Mouse (Mus musculus): ENCODE measurements at regions not wholly inside any gene's neighbourhood (a gene's known extent, or its start where the extent isn't known, plus 50 kb on each side); places are given as distances from the start of the nearest gene placed in this dataset.
A peak's percentile ranks its signal among the peaks of the same experiment; 100 is the strongest.

- WGBS: 92% methylated on average over 3 of the region's 3 CpGs
- Histone ChIP-seq H3K27ac (no peak overlapping the region), H3K9me3 (no peaks in the 10 kb centered on the region), H3K4me1 (replicated peaks) (no peaks in the 10 kb centered on the region), H3K36me3 (no peaks in the 10 kb centered on the region), H3K4me3 (no peak overlapping the region), H3K27me3 (ENCODE audit: insufficient read depth, poor library complexity, severe bottlenecking) (no peaks in the 10 kb centered on the region)
- no peak for DNase-seq (ENCODE audit: low spot score)
Observed at GRCm38 (mm10) chr19:60408436-60408835, 59.7 kb downstream of the Prlhr start.

- no peak overlapping the region for H3K4me3 ChIP-seq
- no peaks in the 10 kb centered on the region for H3K36me3 ChIP-seq
- no peaks in the 10 kb centered on the region for H3K9me3 ChIP-seq
- H3K27me3 ChIP-seq (ENCODE audit: insufficient read depth, poor library complexity, severe bottlenecking): no peaks in the 10 kb centered on the region
- no peak for DNase-seq (ENCODE audit: low spot score)
- 87% methylated on average over 3 of the region's 3 CpGs for WGBS
- H3K4me1 ChIP-seq (replicated peaks): no peaks in the 10 kb centered on the region
- H3K27ac ChIP-seq: no peak overlapping the region
Observed at GRCm38 (mm10) chr19:60399425-60399824, 68.7 kb downstream of the Prlhr start.

GRCm38 (mm10) chr19:60397666-60398065 lies 70.4 kb downstream of the Prlhr start:
- no peaks in the 10 kb centered on the region for H3K36me3 ChIP-seq
- no peak overlapping the region for H3K27ac ChIP-seq
- no peak overlapping the region for H3K4me3 ChIP-seq
- no peaks in the 10 kb centered on the region for H3K27me3 ChIP-seq (ENCODE audit: insufficient read depth, poor library complexity, severe bottlenecking)
- no peak for DNase-seq (ENCODE audit: low spot score)
- H3K9me3 ChIP-seq: no peaks in the 10 kb centered on the region
- H3K4me1 ChIP-seq (replicated peaks): no peaks in the 10 kb centered on the region
- 84% methylated on average over 1 of the region's 1 CpGs for WGBS

- Histone ChIP-seq H3K4me1 (replicated peaks) (no peaks in the 10 kb centered on the region), H3K9me3 (no peaks in the 10 kb centered on the region), H3K27ac (no peak overlapping the region), H3K27me3 (ENCODE audit: insufficient read depth, poor library complexity, severe bottlenecking) (no peaks in the 10 kb centered on the region), H3K4me3 (no peak overlapping the region), H3K36me3 (no peaks in the 10 kb centered on the region)
- DNase-seq (ENCODE audit: low spot score): no peak
- 88% methylated on average over 5 of the region's 5 CpGs for WGBS
Observed at GRCm38 (mm10) chr19:60396604-60397003, 71.5 kb downstream of the Prlhr start.

GRCm38 (mm10) chr19:60386563-60387241 lies 81.4 kb downstream of the Prlhr start:
- H3K36me3 ChIP-seq: no peaks in the 10 kb centered on the region
- H3K4me1 ChIP-seq (replicated peaks): no peaks in the 10 kb centered on the region
- no peak overlapping the region for H3K27ac ChIP-seq
- no peak overlapping the region for H3K4me3 ChIP-seq
- no peaks in the 10 kb centered on the region for H3K27me3 ChIP-seq (ENCODE audit: insufficient read depth, poor library complexity, severe bottlenecking)
- 81% methylated on average over 3 of the region's 3 CpGs for WGBS
- no peak for DNase-seq (ENCODE audit: low spot score)
- no peaks in the 10 kb centered on the region for H3K9me3 ChIP-seq

- no peak overlapping the region for H3K27ac ChIP-seq
- WGBS: 82% methylated on average over 5 of the region's 5 CpGs
- H3K4me1 ChIP-seq (replicated peaks): no peaks in the 10 kb centered on the region
- DNase-seq (ENCODE audit: low spot score): no peak
- no peaks in the 10 kb centered on the region for H3K9me3 ChIP-seq
- H3K36me3 ChIP-seq: no peaks in the 10 kb centered on the region
- no peaks in the 10 kb centered on the region for H3K27me3 ChIP-seq (ENCODE audit: insufficient read depth, poor library complexity, severe bottlenecking)
- no peak overlapping the region for H3K4me3 ChIP-seq
Observed at GRCm38 (mm10) chr19:60384721-60385120, 83.4 kb downstream of the Prlhr start.

GRCm38 (mm10) chr19:60382661-60383060 lies 85.4 kb downstream of the Prlhr start:
- H3K4me3 ChIP-seq: no peak overlapping the region
- DNase-seq (ENCODE audit: low spot score): no peak
- H3K36me3 ChIP-seq: no peaks in the 10 kb centered on the region
- H3K4me1 ChIP-seq (replicated peaks): no peaks in the 10 kb centered on the region
- no peaks in the 10 kb centered on the region for H3K9me3 ChIP-seq
- H3K27me3 ChIP-seq (ENCODE audit: insufficient read depth, poor library complexity, severe bottlenecking): no peaks in the 10 kb centered on the region
- no peak overlapping the region for H3K27ac ChIP-seq

GRCm38 (mm10) chr19:60379030-60379605 lies 89.0 kb downstream of the Prlhr start:
- no peak overlapping the region for H3K4me3 ChIP-seq
- H3K4me1 ChIP-seq (replicated peaks): no peaks in the 10 kb centered on the region
- no peak overlapping the region for H3K27ac ChIP-seq
- no peaks in the 10 kb centered on the region for H3K9me3 ChIP-seq
- no peak for DNase-seq (ENCODE audit: low spot score)
- H3K36me3 ChIP-seq: no peaks in the 10 kb centered on the region
- no peaks in the 10 kb centered on the region for H3K27me3 ChIP-seq (ENCODE audit: insufficient read depth, poor library complexity, severe bottlenecking)
- WGBS: 89% methylated on average over 2 of the region's 2 CpGs

GRCm38 (mm10) chr19:60363988-60364599 lies 104.0 kb downstream of the Prlhr start:
- no peak overlapping the region for H3K27ac ChIP-seq

GRCm38 (mm10) chr19:60344911-60345310 lies 118.4 kb upstream of the Fam204a start:
- WGBS: 95% methylated on average over 12 of the region's 12 CpGs
- H3K27me3 ChIP-seq (ENCODE audit: insufficient read depth, poor library complexity, severe bottlenecking): no peaks in the 10 kb centered on the region
- DNase-seq (ENCODE audit: low spot score): no peak

More at GRCm38 (mm10) chr19:60363988-60364599, 104.0 kb downstream of the Prlhr start:
- no peaks in the 10 kb centered on the region for H3K9me3 ChIP-seq
- 75% methylated on average over 4 of the region's 4 CpGs for WGBS
- no peaks in the 10 kb centered on the region for H3K27me3 ChIP-seq (ENCODE audit: insufficient read depth, poor library complexity, severe bottlenecking)
- H3K4me3 ChIP-seq: no peak overlapping the region
- H3K4me1 ChIP-seq (replicated peaks): no peaks in the 10 kb centered on the region
- no peaks in the 10 kb centered on the region for H3K36me3 ChIP-seq
- DNase-seq (ENCODE audit: low spot score): no peak

GRCm38 (mm10) chr19:60341485-60341884 lies 115.0 kb upstream of the Fam204a start:
- Histone ChIP-seq H3K27ac (no peak overlapping the region), H3K36me3 (no peaks in the 10 kb centered on the region), H3K4me1 (replicated peaks) (no peaks in the 10 kb centered on the region), H3K4me3 (no peak overlapping the region), H3K27me3 (ENCODE audit: insufficient read depth, poor library complexity, severe bottlenecking) (no peaks in the 10 kb centered on the region), H3K9me3 (no peaks in the 10 kb centered on the region)
- DNase-seq (ENCODE audit: low spot score): peak; percentile 69
- WGBS: 15% methylated on average over 3 of the region's 3 CpGs

More at GRCm38 (mm10) chr19:60344911-60345310, 118.4 kb upstream of the Fam204a start:
- H3K27ac ChIP-seq: no peak overlapping the region
- no peaks in the 10 kb centered on the region for H3K36me3 ChIP-seq
- H3K4me1 ChIP-seq (replicated peaks): no peaks in the 10 kb centered on the region
- no peaks in the 10 kb centered on the region for H3K9me3 ChIP-seq
- no peak overlapping the region for H3K4me3 ChIP-seq

- WGBS: 89% methylated on average over 6 of the region's 6 CpGs
- Histone ChIP-seq H3K4me3 (no peak overlapping the region), H3K27ac (no peak overlapping the region), H3K4me1 (replicated peaks) (no peaks in the 10 kb centered on the region), H3K36me3 (no peaks in the 10 kb centered on the region), H3K27me3 (ENCODE audit: insufficient read depth, poor library complexity, severe bottlenecking) (no peaks in the 10 kb centered on the region), H3K9me3 (no peaks in the 10 kb centered on the region)
- DNase-seq (ENCODE audit: low spot score): no peak
Observed at GRCm38 (mm10) chr19:60340234-60340633, 113.7 kb upstream of the Fam204a start.

- H3K4me1 ChIP-seq (replicated peaks): no peaks in the 10 kb centered on the region
- no peaks in the 10 kb centered on the region for H3K36me3 ChIP-seq
- no peak overlapping the region for H3K4me3 ChIP-seq
- DNase-seq (ENCODE audit: low spot score): no peak
- WGBS: 79% methylated on average over 7 of the region's 7 CpGs
- no peaks in the 10 kb centered on the region for H3K27me3 ChIP-seq (ENCODE audit: insufficient read depth, poor library complexity, severe bottlenecking)
- H3K9me3 ChIP-seq: no peaks in the 10 kb centered on the region
- H3K27ac ChIP-seq: no peak overlapping the region
Observed at GRCm38 (mm10) chr19:60334521-60334920, 108.0 kb upstream of the Fam204a start.
